Mouse (Mus musculus) Patski (cell line): ENCODE results near the gene Tesk1. TPM values are rescaled to one million over a fixed set of nuclear protein-coding genes. Genes with fewer than 3 reads are reported as not detected.

ENCODE experiments used
- ATAC-seq: fragments of 100-300 bp; one replicate; pipeline ENCODE4 v1.8.0; 2021
- CTCF ChIA-PET: fragments of 350-600 bp; sonication (Branson Sonifier 250); formaldehyde crosslinking; loops from one replicate; lab custom pipeline; 2022; ENCODE audit warnings: inconsistent platforms; lab: Charles Lee
- POLR2A ChIA-PET: fragments of 350-600 bp; sonication (Branson Sonifier 250); formaldehyde crosslinking; loops from one replicate; lab custom pipeline; 2022; ENCODE audit warnings: antibody characterized with exemption, inconsistent platforms; lab: Charles Lee
- DNase-seq: peaks from one replicate; pipeline ENCODE4 v3.0.0-alpha.2; 2011; ENCODE audit warnings: low read depth, low spot score
- H3K27me3 ChIP-seq: fragments of 371-371 bp; one replicate; pipeline ENCODE4 v1.5.1; 2021
- CTCF ChIP-seq: fragments of 100-300 bp; IDR thresholded peaks from one replicate; pipeline ENCODE4 v1.5.1; 2021
- in situ Hi-C: fragments of 300-500 bp; cut with MboI; formaldehyde crosslinking; loops from 3 replicates; pipeline ENCODE4 v1.11.1; 2018; ENCODE audit warnings: low pct_unique_long_range_greater_than_20kb, mixed read lengths
- polyA plus RNA-seq: library from polyadenylated mRNA; unstranded; gene quantifications from one replicate; pipeline ENCODE4 v1.2.3, GENCODE M21; 2021

The Tesk1 gene
- polyA plus RNA-seq, 1 experiment from 2014 or later: 50.4 TPM

- ChIA-PET CTCF (no interaction called here), POLR2A (no interaction called here)
- ATAC-seq (no peak), DNase-seq (no peak)
- no peak for TF ChIP-seq CTCF
- in situ Hi-C loops: no loop called here
- no peaks in the 10 kb centered on the region for H3K27me3 ChIP-seq
These were observed 14.1 kb upstream of the Tesk1 start for GRCm38 (mm10) chr4:43427501-43428179.

DNA sequence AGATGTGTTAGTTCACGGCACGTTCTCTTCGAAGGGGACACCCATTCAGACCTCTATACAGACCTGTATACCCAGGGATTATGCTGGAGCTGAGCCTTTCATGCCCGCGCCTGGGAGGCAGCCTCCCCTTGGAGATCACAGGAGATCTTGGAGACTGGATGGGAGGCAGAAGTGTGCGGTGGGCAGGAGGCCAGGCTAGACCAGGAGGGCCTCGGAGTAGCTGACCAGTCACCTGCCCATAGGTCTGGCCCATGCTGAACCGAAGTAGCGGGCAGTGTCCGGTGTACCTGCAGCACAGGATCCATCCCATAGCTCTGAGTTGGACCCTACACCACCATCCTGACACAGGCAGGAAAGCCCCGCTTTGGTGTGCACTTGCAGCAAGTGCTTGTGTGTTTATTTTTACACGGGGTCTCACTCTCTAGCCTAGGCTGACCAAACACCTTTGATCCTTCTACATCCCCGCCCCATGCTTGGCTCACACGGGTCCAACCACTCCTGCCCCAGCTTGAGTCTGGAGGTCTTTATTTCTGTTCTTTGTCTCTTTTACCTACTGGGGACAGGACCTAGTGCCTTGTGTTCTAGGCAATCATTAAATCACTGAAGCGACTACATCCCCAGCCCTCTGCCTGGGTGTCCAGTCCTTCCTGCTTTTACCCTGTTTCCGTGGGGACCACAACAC lies 13.4 kb upstream of the Tesk1 start:
- ATAC-seq: no peak
- H3K27me3 ChIP-seq: no peaks in the 10 kb centered on the region
- POLR2A ChIA-PET: no interaction called here
- no peak for TF ChIP-seq CTCF
- in situ Hi-C loops: no loop called here
- CTCF ChIA-PET: no interaction called here
- DNase-seq: no peak

GRCm38 (mm10) chr4:43428946-43429345 lies 12.8 kb upstream of the Tesk1 start, which contains the start of gene Fam166b:
Gene Fam166b, minus strand, starts transcription at chr4:43429134.
- DNase-seq: no peak
- no peaks in the 10 kb centered on the region for H3K27me3 ChIP-seq
- CTCF ChIA-PET: no interaction called here
- ATAC-seq: peak; percentile 6
- POLR2A ChIA-PET: no interaction called here
- in situ Hi-C loops: no loop called here
- no peak for TF ChIP-seq CTCF

- DNase-seq: peak; percentile 30
- ChIA-PET CTCF (interaction anchor here (1.7 kb wide), 1 partner anchor 164 kb away, joined by 7 read pairs; the partner anchor contains the start of gene Atp8b5), POLR2A (no interaction called here)
- no peaks in the 10 kb centered on the region for H3K27me3 ChIP-seq
- no peak for TF ChIP-seq CTCF
- peak; percentile 18 for ATAC-seq
- in situ Hi-C loops: loop anchor here (10.0 kb wide), 1 partner anchor 233 kb away; the partner anchor contains the start of genes Fam221b and Tmem8b
These were observed 10.0 kb upstream of the Tesk1 start for GRCm38 (mm10) chr4:43431690-43432089.

DNA sequence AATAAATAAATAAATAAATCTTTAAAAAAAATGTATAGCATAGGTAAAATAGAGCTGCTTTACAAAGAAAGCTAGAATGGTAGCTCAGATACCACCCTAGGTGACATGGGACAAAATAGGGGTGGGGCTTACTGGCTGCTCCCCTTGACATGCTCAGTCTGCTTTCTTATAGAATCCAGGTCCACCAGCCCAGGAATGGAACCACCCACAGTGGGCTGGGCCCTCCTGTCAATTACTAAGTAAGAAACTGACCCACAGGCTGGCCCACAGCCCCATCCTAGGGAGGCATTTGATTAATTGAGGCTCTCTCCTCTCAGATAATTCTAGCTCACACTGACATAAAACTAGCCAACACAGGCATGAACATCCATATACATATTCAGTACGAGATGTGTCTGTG lies 8.9 kb upstream of the Tesk1 start:
- ChIA-PET POLR2A (no interaction called here), CTCF (interaction anchor here (0.9 to 1.7 kb wide), 5 partner anchors 8 to 166 kb away, joined by 3 to 7 read pairs (median 3); partner anchors contain the start of gene Atp8b5)
- ATAC-seq (no peak), DNase-seq (no peak)
- no peaks in the 10 kb centered on the region for H3K27me3 ChIP-seq
- in situ Hi-C loops: loop anchor here (10.0 kb wide), 1 partner anchor 232 kb away; the partner anchor contains the start of genes Fam221b and Tmem8b
- TF ChIP-seq CTCF: no peak

DNA sequence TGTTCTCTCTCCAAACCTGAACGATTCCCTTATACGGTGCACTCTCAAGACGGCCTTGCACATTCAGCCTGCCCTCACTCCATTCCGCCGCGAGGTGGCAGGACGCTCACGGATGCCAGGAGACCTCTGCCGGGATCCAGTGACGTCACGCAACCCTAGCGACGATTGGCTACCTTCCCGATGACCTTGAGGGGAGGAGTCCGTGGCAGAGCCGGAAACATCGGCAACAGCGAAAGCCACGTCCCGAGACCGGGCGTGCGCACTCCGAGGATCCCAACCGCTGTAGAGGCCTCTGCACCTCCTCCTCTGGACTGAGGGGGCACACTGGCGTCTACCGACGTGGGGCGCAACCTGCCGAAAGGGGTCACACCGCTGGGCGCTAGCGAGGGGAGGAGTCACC lies 305 bp downstream of the Tesk1 start:
- in situ Hi-C loops: loop anchor here (5.0 kb wide), 1 partner anchor 35 kb away; no protein-coding TSS in a partner anchor
- ATAC-seq: peak; percentile 93
- peak; percentile 97 for DNase-seq
- TF ChIP-seq CTCF: no peak
- ChIA-PET CTCF (interaction anchor here (1.2 kb wide), 1 partner anchor 21 kb away, joined by 5 read pairs; no protein-coding TSS in a partner anchor), POLR2A (no interaction called here)
- H3K27me3 ChIP-seq: no peaks in the 10 kb centered on the region

GRCm38 (mm10) chr4:43442456-43443361 lies 970 bp downstream of the Tesk1 start:
- in situ Hi-C loops: loop anchor here (5.0 kb wide), 1 partner anchor 35 kb away; no protein-coding TSS in a partner anchor
- peak; percentile 68 for ATAC-seq
- DNase-seq: peak; percentile 15
- no peak for TF ChIP-seq CTCF
- no peaks in the 10 kb centered on the region for H3K27me3 ChIP-seq
- CTCF ChIA-PET: interaction anchor here (1.1 to 1.5 kb wide), 2 partner anchors 10 to 15 kb away, joined by 3 to 6 read pairs; no protein-coding TSS in a partner anchor
- POLR2A ChIA-PET: no interaction called here

- no peaks in the 10 kb centered on the region for H3K27me3 ChIP-seq
- TF ChIP-seq CTCF: no peak
- ChIA-PET POLR2A (no interaction called here), CTCF (interaction anchor here (1.1 to 1.5 kb wide), 4 partner anchors 9 to 49 kb away, joined by 3 to 6 read pairs (median 4); partner anchors contain the start of gene Ccdc107)
- no peak for DNase-seq
- in situ Hi-C loops: loop anchor here (5.0 kb wide), 1 partner anchor 34 kb away; no protein-coding TSS in a partner anchor
- ATAC-seq: peak; percentile 9
These were observed 1.8 kb downstream of the Tesk1 start for GRCm38 (mm10) chr4:43443511-43443910.

DNA sequence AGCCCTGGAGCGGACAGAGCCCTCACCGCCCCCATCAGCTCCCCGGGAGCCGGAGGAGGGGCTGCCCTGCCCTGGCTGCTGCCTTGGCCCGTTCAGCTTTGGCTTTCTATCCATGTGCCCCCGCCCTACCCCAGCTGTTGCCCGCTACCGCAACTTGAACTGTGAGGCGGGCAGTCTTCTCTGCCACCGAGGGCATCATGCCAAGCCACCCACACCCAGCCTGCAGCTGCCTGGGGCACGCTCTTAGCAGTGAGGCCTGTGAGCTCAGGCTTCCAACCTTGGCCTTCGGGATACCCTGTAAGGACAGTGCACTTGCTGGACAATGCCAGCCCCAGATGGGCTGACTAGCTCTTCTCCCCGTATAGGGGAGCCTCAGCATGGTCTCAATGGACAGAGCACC lies 5.5 kb downstream of the Tesk1 start:
- ATAC-seq (no peak), DNase-seq (no peak)
- CTCF ChIA-PET: interaction anchor here (1.2 kb wide), 1 partner anchor 12 kb away, joined by 3 read pairs; no protein-coding TSS in a partner anchor
- no peaks in the 10 kb centered on the region for H3K27me3 ChIP-seq
- POLR2A ChIA-PET: no interaction called here
- in situ Hi-C loops: no loop called here
- TF ChIP-seq CTCF: no peak

GRCm38 (mm10) chr4:43448554-43448953 lies 6.8 kb downstream of the Tesk1 start:
- TF ChIP-seq CTCF: no peak
- ATAC-seq: no peak
- ChIA-PET POLR2A (no interaction called here), CTCF (no interaction called here)
- no peaks in the 10 kb centered on the region for H3K27me3 ChIP-seq
- no peak for DNase-seq
- in situ Hi-C loops: no loop called here
